Mouse (Mus musculus): ENCODE results near the gene Cyp2t4. TPM values are rescaled to one million over a fixed set of nuclear protein-coding genes. Genes with fewer than 3 reads are reported as not detected.

Cyp2t4 gene
- polyA plus RNA-seq, 1 experiment from 2014 or later, result 0.18 TPM

DNA sequence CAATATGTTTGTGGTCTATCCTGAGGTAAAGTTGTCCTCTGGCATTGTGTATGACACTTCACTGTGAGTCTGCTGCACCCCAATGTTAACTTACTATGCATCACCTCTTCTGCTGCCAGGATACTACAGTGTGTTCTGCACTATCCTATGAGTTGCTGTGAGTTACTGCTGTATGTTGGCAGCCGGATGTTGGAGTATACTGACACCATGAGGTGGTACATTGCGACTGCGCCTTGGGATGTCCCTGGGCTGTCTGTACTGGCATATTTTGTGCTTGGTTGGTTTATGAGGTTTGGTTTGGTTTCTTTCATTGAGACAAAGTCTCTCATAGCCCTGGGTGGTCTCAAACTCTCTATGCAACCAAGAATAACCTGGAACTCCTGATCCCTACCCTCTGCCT, 25.4 kb upstream of the Cyp2t4 start:
- H3K4me2 ChIP-seq (ENCODE audit: low read depth, low read length), result no peak overlapping the region
- no peaks in the 10 kb centered on the region for H3K36me3 ChIP-seq (ENCODE audit: control insufficient read depth, insufficient read depth, low read length)
- H3K4me3 ChIP-seq (replicated peaks; ENCODE audit: low read length), result no peak overlapping the region
- ATAC-seq (ENCODE audit: insufficient read depth, low FRiP score), result peak; percentile 23
- no peaks in the 10 kb centered on the region for H3K9me3 ChIP-seq (replicated peaks; ENCODE audit: control insufficient read depth, low read length)
- peaks cover 4% of the 10 kb centered on the region; the same call in 1 of the 2 replicates for H3K4me1 ChIP-seq (ENCODE audit: control insufficient read depth, insufficient read depth, low read length)
- no peaks in the 10 kb centered on the region for H3K27me3 ChIP-seq (ENCODE audit: control insufficient read depth, insufficient read depth, low read length)
- 51% methylated on average over 3 of the region's 3 CpGs for WGBS
- H3K27ac ChIP-seq (ENCODE audit: low read length), result no peak overlapping the region
- no peak overlapping the region for H3K9ac ChIP-seq (ENCODE audit: low read length)

DNA sequence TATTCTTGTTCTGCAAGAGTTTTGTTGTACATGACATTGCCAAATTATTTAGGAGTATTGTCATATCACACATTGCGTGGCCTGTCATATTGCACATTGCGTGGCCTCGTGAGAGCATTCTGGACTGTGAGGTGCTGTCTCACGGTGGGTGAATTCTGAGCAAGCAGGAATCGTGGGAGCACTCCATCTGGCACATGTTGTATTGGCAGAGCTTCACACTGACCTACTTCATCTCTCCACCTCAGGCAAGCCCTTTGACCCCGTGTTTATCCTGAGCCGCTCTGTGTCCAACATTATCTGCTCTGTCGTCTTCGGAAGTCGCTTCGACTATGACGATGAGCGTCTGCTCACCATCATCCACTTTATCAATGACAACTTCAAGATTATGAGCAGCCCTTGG, 24.6 kb upstream of the Cyp2t4 start:
- ATAC-seq (ENCODE audit: insufficient read depth, low FRiP score), result no peak
- Histone ChIP-seq H3K9ac (ENCODE audit: low read length) (no peak overlapping the region), H3K27ac (ENCODE audit: low read length) (no peak overlapping the region), H3K36me3 (ENCODE audit: control insufficient read depth, insufficient read depth, low read length) (no peaks in the 10 kb centered on the region), H3K4me1 (ENCODE audit: control insufficient read depth, insufficient read depth, low read length) (peaks cover 4% of the 10 kb centered on the region; the same call in 1 of the 2 replicates), H3K4me2 (ENCODE audit: low read depth, low read length) (no peak overlapping the region), H3K9me3 (replicated peaks; ENCODE audit: control insufficient read depth, low read length) (no peaks in the 10 kb centered on the region), H3K27me3 (ENCODE audit: control insufficient read depth, insufficient read depth, low read length) (no peaks in the 10 kb centered on the region), H3K4me3 (replicated peaks; ENCODE audit: low read length) (no peak overlapping the region)
- WGBS, result 57% methylated on average over 13 of the region's 13 CpGs

DNA sequence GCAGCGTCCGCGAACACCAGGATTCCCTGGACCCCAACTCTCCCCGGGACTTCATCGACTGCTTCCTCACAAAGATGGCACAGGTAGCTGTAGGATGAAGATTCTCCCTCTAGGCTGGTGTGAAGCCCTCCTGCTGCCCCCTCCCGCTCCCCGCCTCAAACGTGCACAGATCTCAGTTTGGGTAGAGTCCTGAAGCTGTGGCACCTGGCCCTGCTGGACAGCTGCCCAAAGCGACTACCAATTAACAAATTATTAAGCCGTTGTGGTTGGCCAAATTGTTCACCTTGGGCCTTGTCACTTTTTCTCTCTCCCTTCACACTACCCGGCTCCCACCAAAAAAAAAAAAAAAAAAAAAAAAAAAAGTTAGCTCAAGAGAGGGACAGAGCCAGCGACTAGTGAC, 23.7 kb upstream of the Cyp2t4 start:
- WGBS, result 89% methylated on average over 12 of the region's 12 CpGs
- Histone ChIP-seq H3K9ac (ENCODE audit: low read length) (no peak overlapping the region), H3K27ac (ENCODE audit: low read length) (no peak overlapping the region), H3K4me3 (replicated peaks; ENCODE audit: low read length) (no peak overlapping the region), H3K9me3 (replicated peaks; ENCODE audit: control insufficient read depth, low read length) (no peaks in the 10 kb centered on the region), H3K4me1 (ENCODE audit: control insufficient read depth, insufficient read depth, low read length) (peaks cover 4% of the 10 kb centered on the region; the same call in 1 of the 2 replicates), H3K27me3 (ENCODE audit: control insufficient read depth, insufficient read depth, low read length) (no peaks in the 10 kb centered on the region), H3K36me3 (ENCODE audit: control insufficient read depth, insufficient read depth, low read length) (no peaks in the 10 kb centered on the region), H3K4me2 (ENCODE audit: low read depth, low read length) (no peak overlapping the region)
- ATAC-seq (ENCODE audit: insufficient read depth, low FRiP score), result no peak

DNA sequence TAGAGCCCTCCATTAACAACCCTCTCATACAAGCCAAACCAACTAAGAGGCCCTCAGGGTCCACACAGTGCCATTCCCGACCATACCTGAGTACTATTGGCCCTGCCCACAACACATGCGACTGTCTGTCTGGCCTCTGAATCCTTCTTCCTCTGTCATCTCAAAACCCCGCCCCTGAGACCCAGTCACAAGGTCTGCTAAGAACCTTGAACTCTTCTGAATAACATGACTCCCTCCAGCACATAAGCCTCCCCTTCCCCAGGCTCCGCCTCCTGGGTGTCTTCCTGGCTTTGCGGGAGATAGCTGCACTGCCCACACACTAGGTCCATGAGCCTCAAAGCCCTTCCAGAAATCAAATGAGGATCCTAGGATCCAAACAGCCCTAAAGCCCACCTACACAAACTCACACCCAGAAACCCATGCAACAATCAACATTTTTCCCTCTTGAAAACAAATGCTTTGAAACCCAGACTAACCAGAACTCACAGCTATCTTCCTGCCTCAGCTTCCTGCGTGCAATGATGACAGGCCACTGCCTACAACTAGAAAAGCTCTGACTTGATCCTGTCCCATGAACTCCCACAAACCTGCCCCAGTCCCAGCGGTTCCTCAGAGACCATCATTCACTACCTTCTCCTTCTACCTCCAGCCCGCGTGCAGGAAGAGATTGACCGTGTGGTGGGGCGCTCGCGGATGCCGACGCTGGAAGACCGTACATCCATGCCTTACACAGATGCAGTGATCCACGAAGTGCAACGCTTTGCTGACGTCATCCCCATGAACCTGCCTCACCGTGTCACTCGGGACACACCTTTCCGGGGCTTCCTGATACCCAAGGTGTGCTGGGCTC, 22.8 kb upstream of the Cyp2t4 start:
- WGBS, result 88% methylated on average over 22 of the region's 22 CpGs
- ATAC-seq (ENCODE audit: insufficient read depth, low FRiP score), result no peak

DNA sequence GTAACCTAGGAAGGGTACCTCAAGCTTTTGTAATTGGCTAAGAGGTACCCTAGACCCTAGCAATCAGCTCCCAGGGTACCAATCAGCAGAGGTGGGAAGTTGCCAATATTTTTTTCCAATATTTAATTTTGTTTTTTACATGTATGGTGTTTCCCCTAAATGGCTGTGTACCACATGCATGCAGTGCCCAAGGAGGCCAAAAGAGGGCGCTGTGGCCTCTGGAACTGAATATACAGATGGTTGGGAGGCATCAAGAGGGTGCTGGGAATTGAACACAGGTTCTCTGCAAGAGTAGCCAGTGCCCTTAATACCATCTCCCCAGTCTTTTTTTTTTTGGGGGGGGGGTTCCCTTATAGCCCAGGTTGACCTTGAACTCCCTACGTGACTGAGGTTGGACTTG, 22.1 kb upstream of the Cyp2t4 start:
- Histone ChIP-seq H3K9me3 (replicated peaks; ENCODE audit: control insufficient read depth, low read length) (no peaks in the 10 kb centered on the region), H3K4me1 (ENCODE audit: control insufficient read depth, insufficient read depth, low read length) (peaks cover 4% of the 10 kb centered on the region; the same call in 1 of the 2 replicates), H3K4me3 (replicated peaks; ENCODE audit: low read length) (no peak overlapping the region), H3K36me3 (ENCODE audit: control insufficient read depth, insufficient read depth, low read length) (no peaks in the 10 kb centered on the region), H3K9ac (ENCODE audit: low read length) (no peak overlapping the region), H3K4me2 (ENCODE audit: low read depth, low read length) (no peak overlapping the region), H3K27me3 (ENCODE audit: control insufficient read depth, insufficient read depth, low read length) (no peaks in the 10 kb centered on the region), H3K27ac (ENCODE audit: low read length) (no peak overlapping the region)
- 66% methylated on average over 2 of the region's 2 CpGs for WGBS
- no peak for ATAC-seq (ENCODE audit: insufficient read depth, low FRiP score)

More for the DNA sequence above, 22.8 kb upstream of the Cyp2t4 start:
- no peak overlapping the region for H3K27ac ChIP-seq (ENCODE audit: low read length)
- H3K4me2 ChIP-seq (ENCODE audit: low read depth, low read length), result no peak overlapping the region
- H3K9me3 ChIP-seq (replicated peaks; ENCODE audit: control insufficient read depth, low read length), result no peaks in the 10 kb centered on the region
- no peaks in the 10 kb centered on the region for H3K36me3 ChIP-seq (ENCODE audit: control insufficient read depth, insufficient read depth, low read length)
- no peak overlapping the region for H3K9ac ChIP-seq (ENCODE audit: low read length)
- no peak overlapping the region for H3K4me3 ChIP-seq (replicated peaks; ENCODE audit: low read length)
- peaks cover 4% of the 10 kb centered on the region; the same call in 1 of the 2 replicates for H3K4me1 ChIP-seq (ENCODE audit: control insufficient read depth, insufficient read depth, low read length)
- no peaks in the 10 kb centered on the region for H3K27me3 ChIP-seq (ENCODE audit: control insufficient read depth, insufficient read depth, low read length)

DNA sequence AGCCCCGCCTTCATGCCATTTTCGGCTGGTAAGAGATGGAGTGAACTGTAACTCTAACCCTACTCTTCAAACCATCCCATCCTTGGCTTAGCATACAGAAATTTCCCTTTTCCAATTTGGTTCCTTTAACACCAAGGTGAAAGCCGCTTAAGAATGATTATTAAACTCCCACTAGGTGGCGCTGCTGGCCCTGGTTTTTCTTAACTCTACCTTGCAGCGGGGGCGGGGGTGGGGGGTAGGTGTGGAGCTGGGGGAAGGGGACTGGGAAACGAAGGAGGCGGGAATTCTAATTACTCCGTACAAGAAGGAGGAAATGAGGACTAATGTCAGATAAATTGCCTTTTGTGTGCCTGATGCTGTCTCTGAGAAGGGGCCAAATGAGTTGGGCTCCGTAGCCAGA, 20.9 kb upstream of the Cyp2t4 start:
- Histone ChIP-seq H3K27me3 (ENCODE audit: control insufficient read depth, insufficient read depth, low read length) (no peaks in the 10 kb centered on the region), H3K4me3 (replicated peaks; ENCODE audit: low read length) (no peak overlapping the region), H3K4me1 (ENCODE audit: control insufficient read depth, insufficient read depth, low read length) (peaks cover 4% of the 10 kb centered on the region; the same call in 1 of the 2 replicates), H3K27ac (ENCODE audit: low read length) (no peak overlapping the region), H3K9ac (ENCODE audit: low read length) (peak overlapping the region; percentile 41; the same call in 1 of the 2 replicates), H3K36me3 (ENCODE audit: control insufficient read depth, insufficient read depth, low read length) (no peaks in the 10 kb centered on the region), H3K9me3 (replicated peaks; ENCODE audit: control insufficient read depth, low read length) (no peaks in the 10 kb centered on the region), H3K4me2 (ENCODE audit: low read depth, low read length) (no peak overlapping the region)
- 12% methylated on average over 10 of the region's 10 CpGs for WGBS
- ATAC-seq (ENCODE audit: insufficient read depth, low FRiP score), result no peak

DNA sequence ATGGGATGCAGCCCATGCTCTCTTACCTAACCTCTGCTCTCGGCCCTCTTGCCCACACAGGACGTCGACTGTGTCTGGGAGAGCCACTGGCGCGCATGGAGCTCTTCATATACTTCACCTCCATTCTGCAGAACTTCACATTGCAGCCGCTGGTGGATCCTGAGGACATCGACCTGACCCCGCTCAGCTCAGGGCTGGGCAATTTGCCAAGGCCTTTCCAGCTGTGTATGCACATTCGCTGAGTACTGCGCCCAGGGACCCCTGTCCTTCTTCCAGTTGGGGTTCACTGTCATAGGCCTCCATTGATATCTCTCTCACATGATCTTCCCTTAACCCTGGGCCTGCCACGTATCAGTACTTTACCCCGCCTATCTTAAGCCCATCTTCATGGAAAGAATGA, 20.4 kb upstream of the Cyp2t4 start:
- Histone ChIP-seq H3K27me3 (ENCODE audit: control insufficient read depth, insufficient read depth, low read length) (no peaks in the 10 kb centered on the region), H3K9me3 (replicated peaks; ENCODE audit: control insufficient read depth, low read length) (no peaks in the 10 kb centered on the region), H3K9ac (ENCODE audit: low read length) (peak overlapping the region; percentile 41; the same call in 1 of the 2 replicates), H3K27ac (ENCODE audit: low read length) (no peak overlapping the region), H3K4me1 (ENCODE audit: control insufficient read depth, insufficient read depth, low read length) (peaks cover 4% of the 10 kb centered on the region; the same call in 1 of the 2 replicates), H3K4me2 (ENCODE audit: low read depth, low read length) (no peak overlapping the region), H3K36me3 (ENCODE audit: control insufficient read depth, insufficient read depth, low read length) (no peaks in the 10 kb centered on the region), H3K4me3 (replicated peaks; ENCODE audit: low read length) (no peak overlapping the region)
- 0 out of 2 replicates have a peak, but pooled peaks have one; percentile 16 for ATAC-seq (ENCODE audit: insufficient read depth, low FRiP score)
- WGBS, result 40% methylated on average over 12 of the region's 12 CpGs

DNA sequence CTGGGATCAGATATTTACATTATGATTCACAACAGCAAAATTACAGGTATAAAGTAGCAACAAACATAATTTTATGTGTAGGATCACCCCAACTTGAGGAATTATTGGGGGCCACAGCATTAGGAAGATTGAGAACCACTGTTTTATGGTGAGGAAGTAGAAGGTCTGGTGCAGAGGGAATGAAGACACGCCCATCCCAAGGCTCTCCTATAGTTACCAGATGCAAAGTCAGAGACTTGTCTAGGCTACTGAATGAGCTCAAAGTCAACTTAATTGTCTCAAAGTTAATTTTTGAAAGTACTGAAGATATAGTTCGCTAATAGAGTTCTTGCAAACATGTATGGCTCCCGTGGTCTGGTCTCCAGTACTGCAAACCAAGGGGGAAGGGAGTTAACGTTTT, 19.8 kb upstream of the Cyp2t4 start:
- Histone ChIP-seq H3K9ac (ENCODE audit: low read length) (no peak overlapping the region), H3K4me1 (ENCODE audit: control insufficient read depth, insufficient read depth, low read length) (peaks cover 4% of the 10 kb centered on the region; the same call in 1 of the 2 replicates), H3K4me2 (ENCODE audit: low read depth, low read length) (no peak overlapping the region), H3K27ac (ENCODE audit: low read length) (no peak overlapping the region), H3K36me3 (ENCODE audit: control insufficient read depth, insufficient read depth, low read length) (no peaks in the 10 kb centered on the region), H3K9me3 (replicated peaks; ENCODE audit: control insufficient read depth, low read length) (no peaks in the 10 kb centered on the region), H3K4me3 (replicated peaks; ENCODE audit: low read length) (no peak overlapping the region), H3K27me3 (ENCODE audit: control insufficient read depth, insufficient read depth, low read length) (no peaks in the 10 kb centered on the region)
- ATAC-seq (ENCODE audit: insufficient read depth, low FRiP score), result no peak
- WGBS, result 72% methylated on average over 4 of the region's 4 CpGs

DNA sequence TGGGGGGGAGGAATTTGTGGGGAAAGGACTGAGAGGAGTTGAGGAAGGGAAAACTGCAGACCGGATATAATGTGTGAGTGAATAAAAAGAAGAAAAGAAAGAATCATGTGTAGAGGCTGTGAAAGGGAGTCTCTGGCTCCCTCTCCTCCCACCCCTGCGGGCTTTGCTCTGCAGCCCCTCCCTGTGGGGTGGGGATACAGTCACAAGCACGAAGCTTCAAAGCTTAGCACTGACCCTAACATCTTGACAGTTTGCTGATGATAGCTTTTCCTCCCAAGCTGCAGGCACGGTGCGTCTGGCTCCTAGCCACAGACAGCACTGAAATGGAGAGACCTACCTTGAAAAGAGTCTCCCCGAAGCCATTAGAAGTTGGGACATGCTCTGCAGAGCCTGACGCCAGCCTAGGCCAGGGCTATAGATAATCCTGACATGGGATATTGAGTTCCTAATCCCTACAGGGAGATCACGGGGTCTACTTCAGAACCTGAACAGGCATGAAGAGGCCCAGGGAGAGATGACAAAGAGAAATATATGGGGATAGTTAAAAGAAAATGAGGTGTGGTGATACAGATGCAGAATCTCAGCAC, 17.0 kb upstream of the Cyp2t4 start:
- H3K9me3 ChIP-seq (replicated peaks; ENCODE audit: control insufficient read depth, low read length), result 0 out of 2 replicates have a peak, but pooled peaks cover 4% of the 10 kb centered on the region
- H3K27ac ChIP-seq (ENCODE audit: low read length), result peak overlapping the region; percentile 60
- no peak overlapping the region for H3K4me3 ChIP-seq (replicated peaks; ENCODE audit: low read length)
- ATAC-seq (ENCODE audit: insufficient read depth, low FRiP score), result peak; percentile 69; the same call in 1 of the 2 replicates
- peaks cover 4% of the 10 kb centered on the region; the same call in 1 of the 2 replicates for H3K4me1 ChIP-seq (ENCODE audit: control insufficient read depth, insufficient read depth, low read length)
- WGBS, result 39% methylated on average over 8 of the region's 8 CpGs
- H3K9ac ChIP-seq (ENCODE audit: low read length), result no peak overlapping the region
- H3K36me3 ChIP-seq (ENCODE audit: control insufficient read depth, insufficient read depth, low read length), result no peaks in the 10 kb centered on the region
- no peak overlapping the region for H3K4me2 ChIP-seq (ENCODE audit: low read depth, low read length)
- H3K27me3 ChIP-seq (ENCODE audit: control insufficient read depth, insufficient read depth, low read length), result no peaks in the 10 kb centered on the region

All from stomach, embryonic 16.5 days (tissue).